Mouse (Mus musculus) embryonic facial prominence, embryonic 11.5 days (tissue): ENCODE data around the gene Aff1. TPM values are rescaled to one million over a fixed set of nuclear protein-coding genes. Genes with fewer than 3 reads are reported as not detected.

Experiments used
- ATAC-seq: fragments of 200-750 bp; cut with Nextera tagmentation; replicated peaks from 2 replicates; pipeline ENCODE4 v1.8.0; 2017; ENCODE audit warnings: low read depth; ENCODE audit not compliant: insufficient number of reproducible peaks, low FRiP score, low TSS enrichment
- DNase-seq: peaks from one replicate; pipeline ENCODE4 v3.0.0-alpha.2; 2015; ENCODE audit warnings: low spot score
- H3K27ac ChIP-seq: fragments of 300-500 bp; sonication (generic); replicated peaks from 2 replicates; pipeline ENCODE4 v1.5.1; 2014; ENCODE audit warnings: mild to moderate bottlenecking, low read depth, low read length, control low read depth
- H3K27me3 ChIP-seq: fragments of 300-500 bp; sonication (generic); 2 replicates; pipeline ENCODE4 v1.6.1; 2014; ENCODE audit warnings: mild to moderate bottlenecking, low read length, moderate library complexity, mixed read lengths; ENCODE audit not compliant: control insufficient read depth, insufficient read depth
- H3K36me3 ChIP-seq: fragments of 300-500 bp; sonication (generic); replicated peaks from 2 replicates; pipeline ENCODE4 v1.6.1; 2014; ENCODE audit warnings: low read depth, mild to moderate bottlenecking, low read length, moderate library complexity, mixed read lengths; ENCODE audit not compliant: control insufficient read depth, insufficient read depth
- H3K4me1 ChIP-seq: fragments of 300-500 bp; sonication (generic); 2 replicates; pipeline ENCODE4 v1.6.1; 2014; ENCODE audit warnings: low read length, mixed read lengths; ENCODE audit not compliant: control insufficient read depth, insufficient read depth
- H3K4me2 ChIP-seq: fragments of 300-500 bp; sonication (generic); 2 replicates; pipeline ENCODE4 v1.6.1; 2014; ENCODE audit warnings: low read depth, mild to moderate bottlenecking, control low read depth, low read length, moderate library complexity
- H3K4me3 ChIP-seq: fragments of 300-500 bp; sonication (generic); 2 replicates; pipeline ENCODE4 v1.5.1; 2014; ENCODE audit warnings: low read depth, low read length, control low read depth
- H3K9ac ChIP-seq: fragments of 300-500 bp; sonication (generic); replicated peaks from 2 replicates; pipeline ENCODE4 v1.6.1; 2014; ENCODE audit warnings: mild to moderate bottlenecking, control low read depth, low read length
- H3K9me3 ChIP-seq: fragments of 300-500 bp; sonication (generic); replicated peaks from 2 replicates; pipeline ENCODE4 v1.6.1; 2016; ENCODE audit warnings: mild to moderate bottlenecking, low read length, inconsistent platforms, mixed read lengths; ENCODE audit not compliant: control insufficient read depth
- WGBS: fragments of 180-500 bp; shearing (Covaris S2); extraction: QIAGEN DNeasy Blood & Tissue Kit; methylation state at CpG from one replicate; pipeline ENCODE4 v1.1.7; 2014; 5-methylcytosine and 5-hydroxymethylcytosine counted together
- polyA plus RNA-seq: library from polyadenylated mRNA; unstranded; fragments of >200 nt; fragmentation: Nextera tagmentation; extraction: Ambion mirVana; gene quantifications from 2 replicates; pipeline ENCODE4 v1.2.1, GENCODE M21; 2014

Gene Aff1
- polyA plus RNA-seq, 1 experiment from 2014 or later = 6.1 TPM

- no peak overlapping the region for H3K9ac ChIP-seq
- H3K4me2 ChIP-seq = no peak overlapping the region
- WGBS = 36% methylated on average over 5 of the region's 5 CpGs
- H3K36me3 ChIP-seq = no peaks in the 10 kb centered on the region
- no peaks in the 10 kb centered on the region for H3K27me3 ChIP-seq
- H3K9me3 ChIP-seq = no peaks in the 10 kb centered on the region
- no peak overlapping the region for H3K27ac ChIP-seq
- DNase-seq (peak; percentile 58), ATAC-seq (peak; percentile 46; the same call in 1 of the 2 replicates)
- H3K4me3 ChIP-seq = no peak overlapping the region
- peaks cover 9% of the 10 kb centered on the region for H3K4me1 ChIP-seq
Observed at GRCm38 (mm10) chr5:103846609-103847008, 154.4 kb downstream of the Aff1 start.

GRCm38 (mm10) chr5:103848546-103848945, 156.4 kb downstream of the Aff1 start:
- Histone ChIP-seq H3K4me2 (no peak overlapping the region), H3K9me3 (no peaks in the 10 kb centered on the region), H3K4me3 (no peak overlapping the region), H3K4me1 (peaks cover 9% of the 10 kb centered on the region), H3K27me3 (no peaks in the 10 kb centered on the region), H3K27ac (no peak overlapping the region), H3K9ac (no peak overlapping the region), H3K36me3 (no peaks in the 10 kb centered on the region)
- DNase-seq (no peak), ATAC-seq (no peak)
- 90% methylated on average over 8 of the region's 8 CpGs for WGBS

DNA sequence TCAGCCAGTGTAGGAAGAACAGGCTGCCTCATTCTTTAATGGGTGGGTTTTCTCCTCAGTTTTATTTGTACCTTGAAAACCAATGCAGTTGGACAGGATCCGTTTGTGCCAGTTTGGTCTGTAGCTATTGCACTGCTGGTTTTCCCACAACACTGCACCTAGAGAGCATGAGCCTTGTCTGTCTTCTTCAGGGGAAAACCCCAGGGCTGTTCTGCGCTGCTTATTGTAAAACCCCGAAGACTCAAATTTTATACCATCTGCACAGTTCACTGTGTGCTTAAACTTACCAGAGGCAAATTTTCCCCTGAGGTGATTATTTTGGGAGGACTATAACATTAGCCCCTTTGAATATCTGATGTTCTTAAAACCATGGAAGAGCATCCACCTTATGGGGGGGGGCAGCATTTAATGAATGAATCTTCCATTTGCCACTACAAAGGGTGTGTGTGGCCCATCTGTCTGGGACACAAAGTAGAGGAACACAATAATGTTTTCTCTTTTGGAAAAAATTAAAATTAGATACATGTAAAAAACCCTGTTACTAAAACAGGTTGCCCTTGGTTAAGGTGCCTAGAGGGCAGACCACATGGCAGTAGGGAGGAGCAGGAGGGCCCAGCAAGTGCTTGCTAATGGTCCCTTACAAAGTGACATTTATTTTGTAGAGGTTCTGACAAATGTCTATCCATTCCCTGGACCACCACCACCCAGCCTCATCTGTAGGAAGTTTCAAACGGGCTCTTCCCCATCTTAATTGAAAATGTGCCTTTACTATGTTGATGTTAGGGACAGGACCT, 160.8 kb downstream of the Aff1 start:
- no peak for DNase-seq
- Histone ChIP-seq H3K36me3 (no peaks in the 10 kb centered on the region), H3K27me3 (no peaks in the 10 kb centered on the region), H3K4me1 (no peaks in the 10 kb centered on the region), H3K4me2 (no peak overlapping the region), H3K4me3 (no peak overlapping the region), H3K9ac (no peak overlapping the region), H3K27ac (no peak overlapping the region), H3K9me3 (no peaks in the 10 kb centered on the region)
- 85% methylated on average over 4 of the region's 4 CpGs for WGBS
- ATAC-seq = no peak

DNA sequence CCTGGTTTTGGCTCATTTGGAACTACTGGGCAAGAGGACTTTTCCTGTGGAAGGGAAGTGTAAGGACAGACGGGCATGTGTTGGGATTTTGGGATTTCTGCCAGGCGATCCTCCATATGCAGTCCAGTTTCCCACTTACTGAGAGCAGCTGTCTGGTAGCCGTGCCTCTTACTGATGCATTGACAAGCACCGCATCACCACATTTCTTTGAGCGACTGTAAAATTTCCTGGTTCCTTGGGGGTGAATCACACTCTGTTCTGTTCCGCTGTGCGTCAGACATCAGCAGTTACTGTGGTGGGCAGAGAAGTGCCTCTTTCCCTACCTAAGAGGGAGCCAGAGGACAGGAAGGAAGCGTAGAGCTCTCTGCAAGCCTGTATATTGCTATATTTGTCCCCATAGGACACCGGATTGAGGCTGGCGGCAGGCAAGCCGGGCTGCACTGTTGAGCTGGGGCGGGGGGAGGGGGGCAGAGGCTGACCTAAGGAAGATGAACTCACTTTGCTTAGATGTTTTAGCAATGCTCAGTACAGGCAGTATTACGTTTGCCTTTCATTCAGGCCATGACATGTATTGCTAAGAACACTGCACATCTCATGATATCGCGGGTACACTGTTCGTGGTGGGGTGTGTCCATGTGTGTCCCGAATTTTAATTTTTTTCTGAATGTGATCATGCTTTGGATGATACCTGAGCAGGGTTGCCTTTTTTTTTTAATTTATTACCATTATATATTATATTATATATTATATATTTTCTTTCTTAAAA, 162.1 kb downstream of the Aff1 start:
- H3K9ac ChIP-seq = no peak overlapping the region
- WGBS = 77% methylated on average over 17 of the region's 17 CpGs
- no peak overlapping the region for H3K27ac ChIP-seq
- no peak overlapping the region for H3K4me3 ChIP-seq
- ATAC-seq (no peak), DNase-seq (no peak)
- no peak overlapping the region for H3K4me2 ChIP-seq
- H3K4me1 ChIP-seq = no peaks in the 10 kb centered on the region
- H3K36me3 ChIP-seq = no peaks in the 10 kb centered on the region
- H3K9me3 ChIP-seq = no peaks in the 10 kb centered on the region
- H3K27me3 ChIP-seq = no peaks in the 10 kb centered on the region

GRCm38 (mm10) chr5:103854807-103855194, 162.6 kb downstream of the Aff1 start:
- Histone ChIP-seq H3K36me3 (no peaks in the 10 kb centered on the region), H3K4me3 (no peak overlapping the region), H3K9ac (no peak overlapping the region), H3K4me1 (no peaks in the 10 kb centered on the region), H3K9me3 (no peaks in the 10 kb centered on the region), H3K27ac (no peak overlapping the region), H3K4me2 (no peak overlapping the region), H3K27me3 (no peaks in the 10 kb centered on the region)
- WGBS = 82% methylated on average over 5 of the region's 5 CpGs
- DNase-seq (no peak), ATAC-seq (no peak)

- WGBS = 80% methylated on average over 14 of the region's 14 CpGs
- Histone ChIP-seq H3K27me3 (no peaks in the 10 kb centered on the region), H3K27ac (no peak overlapping the region), H3K4me3 (no peak overlapping the region), H3K36me3 (no peaks in the 10 kb centered on the region), H3K4me2 (no peak overlapping the region), H3K4me1 (no peaks in the 10 kb centered on the region), H3K9ac (no peak overlapping the region), H3K9me3 (no peaks in the 10 kb centered on the region)
- no peak for DNase-seq
- ATAC-seq = peak; percentile 35
Observed at GRCm38 (mm10) chr5:103855483-103856211, 163.5 kb downstream of the Aff1 start.

- Histone ChIP-seq H3K36me3 (no peaks in the 10 kb centered on the region), H3K4me1 (no peaks in the 10 kb centered on the region), H3K27me3 (no peaks in the 10 kb centered on the region), H3K9ac (no peak overlapping the region), H3K27ac (no peak overlapping the region), H3K4me3 (no peak overlapping the region), H3K9me3 (no peaks in the 10 kb centered on the region), H3K4me2 (no peak overlapping the region)
- DNase-seq (peak; percentile 89), ATAC-seq (no peak)
- WGBS = 54% methylated on average over 5 of the region's 5 CpGs
Observed at GRCm38 (mm10) chr5:103856286-103857009, 164.3 kb downstream of the Aff1 start.
